Mouse (Mus musculus) layer of hippocampus, adult 6 months (tissue): ENCODE measurements around the gene Hist1h4h. TPM values are rescaled to one million over a fixed set of nuclear protein-coding genes. Genes with fewer than 3 reads are reported as not detected.

Source experiments
- microRNA-seq: library from miRNA; unstranded; fragments of <30 nt; microRNA quantifications from one replicate; pipeline ENCODE4 v1.2.0, GENCODE M21; 2020
- polyA plus RNA-seq: library from polyadenylated mRNA; unstranded; fragments of <200 nt; fragmentation: Nextera tagmentation; gene quantifications from 2 replicates; pipeline ENCODE4 v1.2.3, GENCODE M21; 2021

Hist1h4h gene
- polyA plus RNA-seq, 1 experiment from 2014 or later: 62.0 TPM

Small RNAs within 50 kb of the gene (microRNA-seq; reads per million reads assigned to microRNA genes)
- gene Gm44297: not detected
- gene Gm44359: not detected
- not detected for gene Gm44394
- gene n-TStga1: not detected

Other genes with a start within 250 kb of the Hist1h4h start
- gene Zfp322a, start 161.8 kb upstream of the Hist1h4h start, polyA plus RNA-seq: 11.8 and 14.7 TPM in 2 replicates
- gene Abt1, start 107.2 kb upstream of the Hist1h4h start, polyA plus RNA-seq: 7.2 and 7.9 TPM in 2 replicates
- not detected in 2 replicates for gene Btn1a1, start 65.1 kb upstream of the Hist1h4h start, polyA plus RNA-seq
- gene Btn2a2, start 42.2 kb upstream of the Hist1h4h start, polyA plus RNA-seq: 0.26 and 0.46 TPM in 2 replicates
- gene Hist1h2af, start 2.9 kb downstream of the Hist1h4h start, polyA plus RNA-seq: not detected in 2 replicates
- 1.3 TPM in 1 of 2 replicates, not detected in the other for gene Hist1h3g, start 4.4 kb downstream of the Hist1h4h start, polyA plus RNA-seq
- gene Hist1h2bh, start 12.3 kb downstream of the Hist1h4h start, polyA plus RNA-seq: 0.20 and 0.25 TPM in 2 replicates
- 0.14 TPM in 1 of 2 replicates, not detected in the other for gene Hist1h3f, start 13.0 kb downstream of the Hist1h4h start, polyA plus RNA-seq
- gene Hist1h4f, start 20.6 kb downstream of the Hist1h4h start, polyA plus RNA-seq: not detected in 2 replicates
- gene Hist1h1d, start 22.2 kb downstream of the Hist1h4h start, polyA plus RNA-seq: 0.03 and 0.10 TPM in 2 replicates
- 1.1 and 1.8 TPM in 2 replicates for gene Hist1h3e, start 31.3 kb downstream of the Hist1h4h start, polyA plus RNA-seq
- gene Hist1h2ae, start 40.2 kb downstream of the Hist1h4h start, polyA plus RNA-seq: 8.0 and 8.1 TPM in 2 replicates
- gene Hist1h2bg, start 40.3 kb downstream of the Hist1h4h start, polyA plus RNA-seq: 3.4 and 4.7 TPM in 2 replicates
- 1.1 TPM in 1 of 2 replicates, not detected in the other for gene Hist1h2bf, start 43.1 kb downstream of the Hist1h4h start, polyA plus RNA-seq
- gene Hist1h2ad, start 43.3 kb downstream of the Hist1h4h start, polyA plus RNA-seq: not detected in 2 replicates
- gene Hist1h3d, start 44.7 kb downstream of the Hist1h4h start, polyA plus RNA-seq: 0.60 and 0.88 TPM in 2 replicates
- 7.7 and 14.9 TPM in 2 replicates for gene Hist1h4d, start 50.5 kb downstream of the Hist1h4h start, polyA plus RNA-seq
- gene Hist1h2be, start 90.1 kb downstream of the Hist1h4h start, polyA plus RNA-seq: 4.3 and 6.3 TPM in 2 replicates
- 9.9 and 12.4 TPM in 2 replicates for gene Hist1h1e, start 91.5 kb downstream of the Hist1h4h start, polyA plus RNA-seq
- gene Hist1h2ac, start 152.9 kb downstream of the Hist1h4h start, polyA plus RNA-seq: 2.2 and 4.2 TPM in 2 replicates
- gene Hist1h2bc, start 153.1 kb downstream of the Hist1h4h start, polyA plus RNA-seq: 125 and 195 TPM in 2 replicates
- not detected in 2 replicates for gene Hist1h1t, start 164.8 kb downstream of the Hist1h4h start, polyA plus RNA-seq
- 3.0 and 6.5 TPM in 2 replicates for gene Hist1h4c, start 167.4 kb downstream of the Hist1h4h start, polyA plus RNA-seq
- 6.8 and 7.3 TPM in 2 replicates for gene Hfe, start 179.8 kb downstream of the Hist1h4h start, polyA plus RNA-seq
- gene Hist1h1c, start 207.8 kb downstream of the Hist1h4h start, polyA plus RNA-seq: 8.2 and 11.8 TPM in 2 replicates
- 0.43 and 0.45 TPM in 2 replicates for gene Hist1h3c, start 214.6 kb downstream of the Hist1h4h start, polyA plus RNA-seq
- 0.92 TPM in 1 of 2 replicates, not detected in the other for gene Hist1h2bb, start 215.7 kb downstream of the Hist1h4h start, polyA plus RNA-seq
- 3.4 and 5.1 TPM in 2 replicates for gene Hist1h2ab, start 220.1 kb downstream of the Hist1h4h start, polyA plus RNA-seq
- 0.31 TPM in 1 of 2 replicates, not detected in the other for gene Hist1h3b, start 221.2 kb downstream of the Hist1h4h start, polyA plus RNA-seq
- gene Hist1h4b, start 226.0 kb downstream of the Hist1h4h start, polyA plus RNA-seq: not detected in 2 replicates
- 0.34 TPM in 1 of 2 replicates, not detected in the other for gene Hist1h4a, start 230.2 kb downstream of the Hist1h4h start, polyA plus RNA-seq
- not detected in 2 replicates for gene Hist1h3a, start 231.3 kb downstream of the Hist1h4h start, polyA plus RNA-seq
- gene Hist1h1a, start 232.6 kb downstream of the Hist1h4h start, polyA plus RNA-seq: 0.20 TPM in 1 of 2 replicates, not detected in the other
- gene Trim38, start 238.9 kb downstream of the Hist1h4h start, polyA plus RNA-seq: not detected in 2 replicates